ENCODE assay signal across 22 mouse cellular contexts in the genomic region with DNA sequence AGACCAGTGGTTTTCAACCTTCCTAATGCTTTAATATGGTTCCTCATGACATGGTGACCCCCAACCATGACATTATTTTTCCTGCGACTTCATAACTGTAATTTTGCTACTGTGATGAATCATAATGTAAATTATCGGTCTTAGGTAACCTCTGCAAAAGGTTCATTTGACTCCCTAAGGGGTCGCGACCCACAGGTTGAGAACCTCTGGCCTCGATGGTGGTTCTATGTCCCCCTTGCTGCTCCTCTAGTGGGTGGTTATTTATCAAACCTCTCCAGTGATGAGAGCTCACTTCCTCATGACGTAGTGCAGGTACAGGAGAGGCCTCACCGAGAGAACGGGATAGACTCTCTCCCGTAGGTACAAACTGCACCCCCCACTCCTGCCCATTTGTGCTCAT.
DNase-seq lines count a peak whose midpoint lies in the region; ATAC-seq and TF ChIP-seq lines count a peak whose summit lies in the region.
"Had no signal": no experiment of that assay in that cellular context is flagged by ENCODE, and none has a peak within 500 bp of the region (broad histone marks: within the 10 kb centered on the region; RNA-seq: fewer than 3 reads in every experiment).

No protein-coding gene starts in this region.

- no peak for TF ChIP-seq CTCF in lung, postnatal 0 days (IDR thresholded peaks at IDR 0.05)
- no peak for TF ChIP-seq CTCF in CH12.LX (conservative IDR thresholded peaks at IDR 0.05 in 1 of 2, IDR thresholded peaks at IDR 0.05 in 1 of 2; ENCODE audit: low read depth in 2 of 2, low read length in 2 of 2)

- H3K79me2 ChIP-seq in CH12.LX (replicated peaks; ENCODE audit: control insufficient read depth, extremely low read depth, insufficient read depth, poor library complexity, severe bottlenecking): no peaks in the 10 kb centered on the region

- DNase-seq in lung, postnatal 0 days (ENCODE audit: low spot score): peak; percentile 40
- no peak for DNase-seq in lung, postnatal 36 days
- DNase-seq in CH12.LX (ENCODE audit: extremely low read depth) (no peak), ES-E14 (ENCODE audit: low read depth, low spot score) (no peak)
- no peak for DNase-seq in layer of hippocampus, adult 18-20 months (ENCODE audit: low spot score in 2 of 2)
- DNase-seq: adrenal gland, adult 2 months; adrenal gland, adult 8-10 months; adrenal gland, postnatal 10 days; adrenal gland, postnatal 14 days; adrenal gland, postnatal 25 days; adrenal gland, postnatal 36 days; B cell, adult 2 months; cerebellum, adult 11 months; cerebellum, adult 11-12 months; cerebellum, adult 18-20 months; cerebellum, adult 2 months; cerebellum, adult 8-10 months had no signal

- no peak for TF ChIP-seq EP300 in lung, postnatal 0 days (IDR thresholded peaks at IDR 0.05)
- TF ChIP-seq EP300 in CH12.LX (IDR thresholded peaks at IDR 0.05; ENCODE audit: low read length): no peak

- H3K4me2 ChIP-seq in lung, postnatal 0 days (replicated peaks; ENCODE audit: low read depth, low read length): no peak overlapping the region
- no peak overlapping the region for H3K4me2 ChIP-seq in CH12.LX (ENCODE audit: insufficient read depth, low read depth, poor library complexity, severe bottlenecking)

- H3K4me3 ChIP-seq in lung, postnatal 0 days (ENCODE audit: low read depth, low read length): no peak overlapping the region
- H3K4me3 ChIP-seq in CH12.LX (replicated peaks in 1 of 3; ENCODE audit: low read depth in 2 of 3, low read length in 2 of 3, poor library complexity in 1 of 3) (no peak overlapping the region), ES-E14 (ENCODE audit: insufficient read depth in 1 of 2, low read depth in 1 of 2, low read length in 2 of 2, poor library complexity in 1 of 2, severe bottlenecking in 1 of 2) (no peak overlapping the region)

- no peak for TF ChIP-seq POLR2A in CH12.LX (IDR thresholded peaks at IDR 0.05; ENCODE audit: low read depth, low read length)

- peaks cover 7% of the 10 kb centered on the region; the same call in 1 of the 2 replicates for H3K4me1 ChIP-seq in lung, postnatal 0 days (ENCODE audit: insufficient read depth, low read depth, low read length)
- H3K4me1 ChIP-seq in CH12.LX (ENCODE audit: control insufficient read depth in 1 of 2, insufficient read depth in 2 of 2): peaks cover 7 to 11% of the 10 kb centered on the region in 2 experiments
- H3K4me1 ChIP-seq in ES-E14 (ENCODE audit: control insufficient read depth in 2 of 2, insufficient read depth in 2 of 2, low read length in 2 of 2, poor library complexity in 1 of 2): peaks cover 0 to 12% of the 10 kb centered on the region in 2 experiments; a peak in 2 of 4 replicates

- no peak overlapping the region for H3K27ac ChIP-seq in lung, postnatal 0 days (ENCODE audit: low read length)
- H3K27ac ChIP-seq in CH12.LX (ENCODE audit: insufficient read depth, low read depth) (no peak overlapping the region), ES-E14 (ENCODE audit: insufficient read depth, low read depth, low read length, poor library complexity, severe bottlenecking) (no peak overlapping the region)

- TF ChIP-seq RAD21 in CH12.LX (IDR thresholded peaks at IDR 0.05; ENCODE audit: low read depth, low read length): no peak

- in situ Hi-C loops in CH12.LX (cut with MboI; ENCODE audit: low pct_ligation_motif_present, low pct_unique_long_range_greater_than_20kb, low sequenced_read_pairs) (loop anchor here (10.0 kb wide), 1 partner anchor 487 kb away; no protein-coding TSS in a partner anchor), ES-E14 (cut with MboI; ENCODE audit: low sequenced_read_pairs in 2 of 2, unreplicated experiment in 2 of 2) (no loop called here)

- 63% methylated on average over 9 of the region's 9 CpGs for WGBS in lung, postnatal 0 days

- H3K27me3 ChIP-seq in lung, postnatal 0 days (replicated peaks; ENCODE audit: insufficient read depth, low read length): no peaks in the 10 kb centered on the region
- H3K27me3 ChIP-seq in CH12.LX (replicated peaks): peaks cover 15% of the 10 kb centered on the region
- H3K27me3 ChIP-seq: Patski had no signal

- ATAC-seq in lung, postnatal 0 days: peak; percentile 26; the same call in 1 of the 2 replicates
- ATAC-seq in granulocyte monocyte progenitor cell, adult 5-6 weeks (replicated peaks; ENCODE audit: poor library complexity, severe bottlenecking): no peak
- ATAC-seq: activated CD4-positive, CD25-positive, alpha-beta regulatory T cell, adult 4 months; CD4-positive, CD25-positive, alpha-beta regulatory T cell, adult 4 months; Patski had no signal

- no peaks in the 10 kb centered on the region for H3K9me3 ChIP-seq in lung, postnatal 0 days (ENCODE audit: low read length)
- H3K9me3 ChIP-seq in CH12.LX (replicated peaks; ENCODE audit: low read length) (no peaks in the 10 kb centered on the region), ES-E14 (ENCODE audit: control insufficient read depth, insufficient read depth, low read depth, low read length) (no peaks in the 10 kb centered on the region)
- H3K9me3 ChIP-seq: G1E had no signal

- dilution Hi-C loops in CH12.LX (cut with MboI; ENCODE audit: extremely low pct_ligation_motif_present, extremely low pct_unique_long_range_greater_than_20kb, low sequenced_read_pairs): no loop called here

- no peak overlapping the region for H3K9ac ChIP-seq in lung, postnatal 0 days (replicated peaks; ENCODE audit: low read depth)
- H3K9ac ChIP-seq in CH12.LX (ENCODE audit: insufficient read depth, low read depth): no peak overlapping the region
- H3K9ac ChIP-seq in ES-E14 (ENCODE audit: insufficient read depth, low read depth, low read length, poor library complexity, severe bottlenecking): no peak overlapping the region

- H3K36me3 ChIP-seq in lung, postnatal 0 days (ENCODE audit: insufficient read depth, low read length): no peaks in the 10 kb centered on the region
- no peaks in the 10 kb centered on the region for H3K36me3 ChIP-seq in CH12.LX (replicated peaks in 1 of 2; ENCODE audit: control insufficient read depth in 1 of 2, insufficient read depth in 1 of 2, low read length in 1 of 2)
- H3K36me3 ChIP-seq in ES-E14 (ENCODE audit: control insufficient read depth, insufficient read depth, low read length, poor library complexity, severe bottlenecking): no peaks in the 10 kb centered on the region
- H3K36me3 ChIP-seq: G1E had no signal

TF ChIP-seq in CH12.LX, 34 proteins besides CTCF, POLR2A, EP300 and RAD21:
- TF ChIP-seq MYC (IDR thresholded peaks at IDR 0.05; ENCODE audit: low read depth, low read length) (no peak), ELF1 (IDR thresholded peaks at IDR 0.05; ENCODE audit: low read depth, low read length) (no peak), USF1 (IDR thresholded peaks at IDR 0.05; ENCODE audit: low read depth, low read length) (no peak), CHD2 (IDR thresholded peaks at IDR 0.05; ENCODE audit: low read length) (peak; percentile 74; the same call in 1 of the 2 replicates)

TF ChIP-seq in ES-E14, 5 proteins besides CTCF, POLR2A, EP300 and RAD21:
- TF ChIP-seq CHD2 (IDR thresholded peaks at IDR 0.05; ENCODE audit: low read depth, low read length) (peak; percentile 78), HCFC1 (IDR thresholded peaks at IDR 0.05; ENCODE audit: borderline replicate concordance, insufficient read depth, low read length) (no peak)
